Mouse (Mus musculus): ENCODE measurements around the gene Atic.

Atic gene

DNA sequence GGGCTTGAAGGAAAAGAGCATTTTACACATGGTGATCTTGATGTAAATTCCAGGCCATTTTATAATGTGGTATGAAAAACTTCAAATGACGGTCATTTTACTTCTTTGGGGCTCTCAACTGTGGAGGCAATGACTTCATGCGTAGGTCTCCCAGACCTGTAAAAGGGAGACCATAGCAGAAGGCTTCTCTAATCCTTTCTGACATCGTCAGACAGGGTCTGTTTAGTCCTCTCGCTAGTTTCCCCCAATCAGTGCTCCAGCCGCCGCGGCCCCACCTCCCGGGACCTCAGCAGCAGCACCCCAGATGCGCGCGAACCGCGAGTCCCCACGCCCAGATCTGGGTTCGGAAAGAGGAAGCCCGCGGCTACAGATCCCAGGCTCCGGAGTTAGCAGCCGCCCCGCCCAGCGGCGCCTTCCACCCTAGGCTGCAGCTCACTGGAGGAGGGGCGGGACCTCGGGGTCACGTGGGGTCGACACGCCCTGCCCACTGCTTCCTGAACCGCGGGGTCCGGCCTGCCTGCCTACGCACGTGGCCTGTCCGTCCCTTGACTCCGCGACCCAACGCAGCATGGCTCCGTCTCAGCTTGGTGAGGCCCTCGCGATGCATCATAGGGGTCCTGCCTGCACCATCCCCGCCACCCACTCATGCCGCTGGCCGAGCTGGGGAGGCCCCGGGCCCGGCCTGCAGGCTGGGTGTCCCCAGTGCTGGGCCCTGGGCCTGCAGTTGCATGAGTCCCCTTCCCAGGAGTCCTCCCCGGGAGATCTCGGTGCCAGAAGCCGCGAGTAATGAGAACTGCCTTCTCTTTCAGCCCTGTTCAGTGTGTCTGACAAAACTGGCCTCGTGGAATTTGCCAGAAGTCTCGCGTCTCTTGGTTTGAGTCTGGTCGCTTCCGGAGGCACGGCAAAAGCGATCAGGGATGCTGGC lies at the start of gene Atic:
Atic (plus strand) TSS at position 463 of the 925 bp plus-strand sequence.
- TF ChIP-seq GATA4 (IDR thresholded peaks at IDR 0.05; ENCODE audit: insufficient replicate concordance, low read length), result no peak

DNA sequence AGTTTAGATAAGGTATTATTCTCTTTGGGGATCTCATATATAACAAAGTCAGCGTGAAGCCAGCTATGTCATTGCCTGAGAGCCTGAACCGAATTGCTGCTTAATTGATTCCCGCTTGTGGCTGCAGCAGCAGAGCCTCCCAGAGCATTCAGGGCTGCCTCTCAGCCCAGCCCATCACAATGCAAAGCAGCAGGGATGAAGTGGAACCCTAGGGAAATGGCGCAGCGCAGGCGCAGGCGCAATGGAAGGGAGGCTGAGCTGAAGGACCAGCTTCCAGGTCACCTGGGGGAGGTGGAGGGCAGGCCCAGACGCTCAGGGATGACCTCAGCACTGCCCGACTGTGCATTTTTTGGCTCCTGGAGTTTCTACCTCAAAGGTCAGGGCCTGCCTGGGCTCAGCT lies 49.7 kb upstream of the Atic start:
- TF ChIP-seq GATA4 (IDR thresholded peaks at IDR 0.05; ENCODE audit: insufficient replicate concordance, low read length), result no peak

DNA sequence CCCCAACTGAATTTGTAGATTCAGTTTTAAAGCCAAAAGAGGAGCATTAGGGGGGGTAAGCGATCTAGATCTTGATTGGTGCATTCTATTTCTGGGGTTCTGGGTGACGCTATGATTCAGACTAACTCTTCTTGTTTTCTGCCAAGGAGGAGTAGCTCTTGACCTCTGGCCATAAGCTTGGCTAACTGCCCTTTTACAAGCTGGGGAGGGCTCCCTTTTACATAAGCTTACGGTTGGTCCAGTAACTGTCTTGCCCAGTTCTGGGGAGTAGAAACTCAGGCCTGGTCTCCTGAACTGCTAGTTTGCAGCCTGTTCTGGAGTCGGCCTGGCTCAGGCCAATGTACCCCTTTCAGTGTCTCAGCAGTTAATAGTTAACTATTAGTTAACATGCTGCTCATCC lies 41.9 kb upstream of the Atic start:
- TF ChIP-seq GATA4 (IDR thresholded peaks at IDR 0.05; ENCODE audit: insufficient replicate concordance, low read length), result no peak

DNA sequence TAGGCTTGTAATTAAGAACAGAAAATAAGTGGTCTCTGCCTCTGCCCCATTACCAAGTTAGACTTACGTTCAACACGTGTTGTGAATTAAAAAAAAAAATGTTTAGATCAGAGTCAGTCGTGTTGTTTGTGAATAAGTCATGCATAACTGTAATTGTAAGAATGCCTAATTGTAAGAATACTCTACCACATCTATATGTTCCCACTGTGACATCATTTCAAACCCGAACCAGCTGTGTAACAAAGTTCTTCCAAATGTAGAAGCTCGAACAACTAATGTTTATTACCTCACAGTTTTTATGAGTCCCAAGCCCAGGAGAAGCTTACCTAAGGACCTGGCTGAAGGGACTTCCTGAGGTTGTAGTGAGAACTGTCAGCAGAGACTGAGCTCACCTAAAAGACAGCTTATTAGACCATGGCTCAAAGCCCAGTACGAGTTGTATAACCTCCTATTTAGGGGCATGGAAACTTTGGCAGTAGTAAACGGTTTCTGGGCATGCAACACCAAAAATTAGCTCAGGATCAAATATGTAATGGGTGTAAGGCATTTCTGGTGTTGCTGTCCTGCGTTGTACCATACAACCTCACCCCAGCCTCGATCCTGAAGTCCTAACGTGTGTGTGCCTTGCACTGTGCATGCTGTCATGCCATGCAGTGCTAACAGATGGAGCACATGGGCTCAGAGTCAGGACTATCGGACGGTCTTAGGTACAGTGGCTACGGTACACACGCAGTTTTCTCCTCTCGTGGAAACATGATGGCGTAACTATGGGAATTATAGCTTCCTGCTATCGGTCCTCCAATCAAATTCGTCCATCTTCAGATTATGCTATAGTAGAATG lies 27.9 kb upstream of the Atic start:
- no peak for TF ChIP-seq GATA4 (IDR thresholded peaks at IDR 0.05; ENCODE audit: insufficient replicate concordance, low read length)

DNA sequence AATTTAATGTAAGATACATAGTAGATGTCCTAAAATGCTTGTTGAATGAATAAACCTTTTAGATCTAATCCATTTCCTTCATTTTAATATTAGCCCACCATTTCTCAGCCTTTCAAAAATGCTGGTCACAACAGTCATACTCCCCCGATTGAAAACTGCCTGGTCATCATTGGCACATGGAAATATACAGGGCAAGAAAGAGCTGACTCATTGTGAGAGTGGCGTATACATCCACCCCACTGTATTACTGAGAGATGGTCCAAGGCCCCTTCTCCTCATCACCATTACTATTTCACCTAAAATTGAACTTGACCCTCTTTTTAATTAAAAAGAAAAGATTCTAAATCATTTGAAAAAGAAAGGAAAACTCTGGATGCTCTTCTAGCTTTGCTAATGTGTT lies 26.2 kb upstream of the Atic start:
- TF ChIP-seq GATA4 (IDR thresholded peaks at IDR 0.05; ENCODE audit: insufficient replicate concordance, low read length), result no peak

DNA sequence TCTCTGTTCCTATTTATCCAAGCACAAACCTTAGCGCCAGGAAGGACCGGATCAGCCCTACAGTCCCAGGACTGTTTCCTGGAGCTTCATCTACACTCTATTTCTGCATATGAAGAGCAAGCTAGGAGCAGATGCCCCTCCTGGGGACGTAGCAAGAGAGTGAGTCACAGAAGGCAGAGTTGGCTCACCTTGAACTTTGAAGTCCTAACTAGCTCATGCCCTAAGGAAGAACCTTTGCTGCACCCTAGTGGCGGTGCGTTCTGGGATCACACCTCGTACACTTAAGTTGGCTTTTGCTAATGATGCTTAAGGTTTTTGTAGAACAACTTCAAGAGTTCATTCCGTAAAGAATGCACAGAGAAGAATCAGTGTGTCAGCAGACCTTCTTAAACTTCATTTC lies 25.3 kb upstream of the Atic start:
- no peak for TF ChIP-seq GATA4 (IDR thresholded peaks at IDR 0.05; ENCODE audit: insufficient replicate concordance, low read length)

DNA sequence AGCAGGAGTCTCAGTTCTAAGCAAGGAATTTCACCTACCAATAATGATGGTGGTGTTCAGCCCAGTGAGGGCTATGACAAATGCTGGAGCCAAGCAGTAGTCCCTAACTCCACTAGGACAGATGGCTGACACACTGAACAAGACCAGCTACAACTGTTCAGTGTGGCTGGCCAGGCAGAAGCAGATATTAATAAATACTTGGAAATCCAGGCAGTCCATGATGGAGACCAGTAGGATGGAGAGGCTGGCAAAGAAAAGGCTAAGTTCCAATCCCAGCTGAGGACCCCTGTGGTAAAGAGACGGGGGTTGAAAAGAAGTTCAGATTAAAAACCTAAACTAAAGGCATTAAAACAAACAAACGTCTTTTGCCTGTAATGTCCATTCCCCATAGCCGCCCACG lies 17.3 kb upstream of the Atic start:
- TF ChIP-seq GATA4 (IDR thresholded peaks at IDR 0.05; ENCODE audit: insufficient replicate concordance, low read length), result no peak

DNA sequence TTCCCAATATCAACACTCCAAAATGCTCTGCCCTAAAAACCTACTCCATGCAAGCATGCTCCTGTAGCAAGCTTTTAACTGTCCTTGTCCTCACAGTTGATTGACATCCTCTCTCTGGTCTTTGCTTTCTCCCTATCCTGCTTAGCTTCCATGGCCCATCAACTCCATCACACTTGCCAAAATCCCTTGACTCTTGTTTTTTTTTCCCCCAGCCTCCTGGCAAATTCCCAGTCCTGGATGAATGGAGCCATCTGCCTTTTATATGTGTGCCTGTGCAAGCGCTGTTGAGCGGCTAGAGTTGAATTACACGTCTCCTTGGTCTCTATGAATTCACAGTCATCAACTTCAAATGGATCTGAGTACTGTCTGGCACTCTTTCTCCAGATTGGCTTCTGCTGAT lies 16.5 kb upstream of the Atic start:
- TF ChIP-seq GATA4 (IDR thresholded peaks at IDR 0.05; ENCODE audit: insufficient replicate concordance, low read length), result no peak

DNA sequence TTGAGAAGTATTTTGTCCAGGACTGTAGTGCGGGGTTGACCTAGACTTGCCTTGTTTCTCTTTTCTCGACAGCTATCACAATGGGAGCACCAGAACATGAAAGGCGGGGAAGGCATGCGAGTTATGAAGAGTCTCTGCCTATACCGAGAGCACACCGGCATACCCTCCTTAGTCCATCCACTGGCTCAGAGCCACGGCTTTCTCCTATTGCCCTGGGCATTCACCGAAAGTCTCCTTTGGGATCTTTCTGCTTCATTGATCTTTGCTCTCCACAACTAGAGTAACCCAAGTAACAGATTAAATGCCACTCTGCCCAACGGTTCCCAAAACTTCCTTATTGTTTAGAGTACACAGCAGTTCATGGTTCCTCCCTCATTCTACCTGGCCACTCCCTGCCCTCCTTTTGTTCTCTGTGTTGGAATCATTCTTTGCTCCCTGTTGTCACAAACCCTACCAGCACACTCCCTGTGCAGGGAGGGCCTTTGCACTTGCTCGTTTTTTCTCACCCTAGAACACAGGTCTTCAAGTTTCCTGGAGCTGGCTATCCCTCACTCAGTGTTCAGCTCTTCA lies 6.2 kb upstream of the Atic start:
- no peak for TF ChIP-seq GATA4 (IDR thresholded peaks at IDR 0.05; ENCODE audit: insufficient replicate concordance, low read length)

DNA sequence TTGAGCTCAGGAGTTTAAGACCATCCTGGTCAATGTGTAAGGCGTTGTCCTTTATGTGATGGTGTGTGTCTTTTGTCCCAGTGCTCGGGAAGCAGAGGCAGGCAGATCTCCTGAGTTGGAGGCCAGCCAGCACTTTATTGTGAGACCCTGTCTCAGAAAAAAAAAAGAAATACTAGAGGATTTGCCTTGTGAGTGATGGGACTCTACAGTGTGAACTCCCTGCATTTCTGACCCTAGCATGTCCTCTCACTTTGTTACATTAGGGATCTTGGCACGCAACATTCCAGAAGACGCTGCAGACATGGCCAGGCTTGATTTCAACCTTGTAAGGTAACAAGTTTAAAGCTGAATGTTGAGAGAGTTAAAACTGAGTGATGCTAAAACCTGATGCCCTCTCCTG lies 3.7 kb downstream of the Atic start:
- TF ChIP-seq GATA4 (IDR thresholded peaks at IDR 0.05; ENCODE audit: insufficient replicate concordance, low read length), result no peak

DNA sequence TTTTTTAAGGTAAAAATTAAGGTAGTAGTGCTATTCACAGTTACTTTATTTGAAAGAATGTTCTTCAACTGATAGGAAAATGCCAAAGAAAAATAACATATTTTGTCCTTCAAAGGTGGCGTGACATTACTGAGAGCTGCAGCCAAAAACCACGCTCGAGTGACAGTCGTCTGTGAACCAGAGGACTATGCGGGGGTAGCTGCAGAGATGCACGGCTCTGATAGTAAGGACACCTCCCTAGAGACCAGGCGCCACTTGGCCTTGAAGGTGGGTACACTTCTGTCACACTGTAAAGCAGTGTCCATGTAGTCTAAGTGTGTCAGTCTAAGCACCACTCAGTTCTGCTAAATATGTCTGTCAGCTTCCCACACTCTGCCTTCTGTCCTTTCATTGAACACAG lies 7.3 kb downstream of the Atic start:
- TF ChIP-seq GATA4 (IDR thresholded peaks at IDR 0.05; ENCODE audit: insufficient replicate concordance, low read length), result no peak

DNA sequence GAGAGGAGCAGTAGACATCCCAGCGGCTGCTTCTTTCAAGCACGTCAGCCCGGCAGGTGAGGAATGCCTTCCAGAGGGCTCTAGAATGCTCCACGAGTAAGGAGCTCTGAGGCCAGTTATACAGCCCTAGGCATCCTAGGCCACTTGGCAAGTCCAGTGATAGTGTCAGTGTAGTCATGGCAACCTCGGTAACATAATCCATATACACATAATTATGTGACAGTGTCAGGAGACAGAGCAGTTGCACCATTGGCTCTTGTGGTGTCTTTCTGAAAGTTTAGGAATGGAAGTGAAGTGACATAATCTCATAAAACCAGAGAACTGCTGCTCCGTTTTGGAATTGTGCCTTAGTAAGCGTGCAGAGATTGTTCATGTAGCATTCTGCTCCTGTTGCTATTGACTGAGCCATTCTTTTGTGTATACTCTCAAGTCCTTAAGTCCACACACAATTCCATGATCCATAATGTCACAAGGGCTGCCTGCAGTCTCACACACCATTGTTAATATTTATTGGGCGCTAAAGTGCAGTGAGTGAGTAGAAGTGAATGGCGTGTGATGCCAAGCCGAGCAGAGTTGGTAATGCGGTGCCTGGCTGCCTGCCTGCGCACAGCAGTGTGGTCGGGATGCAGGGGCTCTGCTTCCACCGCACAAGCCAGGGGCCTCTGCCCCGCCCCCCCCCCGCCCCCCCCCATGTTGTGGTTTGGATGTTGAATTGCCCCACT lies 11.1 kb downstream of the Atic start:
- TF ChIP-seq GATA4 (IDR thresholded peaks at IDR 0.05; ENCODE audit: insufficient replicate concordance, low read length), result no peak

DNA sequence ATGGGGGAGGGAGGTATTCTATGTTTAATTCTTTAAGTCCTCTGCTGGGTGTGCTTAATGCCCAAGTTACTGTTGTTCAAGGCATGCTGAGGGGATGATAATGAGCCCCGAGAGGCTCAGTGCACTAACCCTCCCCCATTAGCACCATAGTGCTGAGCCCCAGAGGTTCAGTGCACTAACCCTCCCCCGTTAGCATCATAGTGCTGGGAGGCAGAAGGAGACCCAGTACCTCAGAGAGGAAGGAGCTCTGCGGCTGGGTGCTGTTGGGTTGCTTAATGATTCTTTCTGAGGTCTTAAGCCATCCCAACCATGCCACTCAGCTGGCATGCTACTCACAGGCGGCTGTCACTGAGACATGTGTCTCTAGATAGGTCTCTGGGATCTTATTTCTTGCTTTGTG lies 13.2 kb downstream of the Atic start:
- no peak for TF ChIP-seq GATA4 (IDR thresholded peaks at IDR 0.05; ENCODE audit: insufficient replicate concordance, low read length)

DNA sequence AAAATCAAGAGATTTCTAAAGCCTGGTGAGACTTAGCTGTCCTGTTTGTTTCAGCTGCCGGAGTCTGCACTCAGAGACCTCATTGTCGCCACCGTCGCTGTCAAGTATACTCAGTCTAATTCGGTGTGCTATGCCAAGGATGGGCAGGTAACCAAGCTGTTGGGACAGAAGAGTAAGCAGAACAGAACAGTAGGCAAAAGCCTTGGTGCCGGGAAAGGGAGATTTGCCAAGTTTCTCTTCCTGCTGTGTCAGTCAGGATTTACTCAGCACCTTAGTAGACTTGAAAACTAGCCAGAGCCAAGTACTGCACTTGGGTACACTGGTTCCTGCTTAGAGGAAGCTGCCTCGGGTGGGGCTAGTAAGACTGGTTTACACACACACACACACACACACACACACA lies 19.0 kb downstream of the Atic start:
- no peak for TF ChIP-seq GATA4 (IDR thresholded peaks at IDR 0.05; ENCODE audit: insufficient replicate concordance, low read length)

DNA sequence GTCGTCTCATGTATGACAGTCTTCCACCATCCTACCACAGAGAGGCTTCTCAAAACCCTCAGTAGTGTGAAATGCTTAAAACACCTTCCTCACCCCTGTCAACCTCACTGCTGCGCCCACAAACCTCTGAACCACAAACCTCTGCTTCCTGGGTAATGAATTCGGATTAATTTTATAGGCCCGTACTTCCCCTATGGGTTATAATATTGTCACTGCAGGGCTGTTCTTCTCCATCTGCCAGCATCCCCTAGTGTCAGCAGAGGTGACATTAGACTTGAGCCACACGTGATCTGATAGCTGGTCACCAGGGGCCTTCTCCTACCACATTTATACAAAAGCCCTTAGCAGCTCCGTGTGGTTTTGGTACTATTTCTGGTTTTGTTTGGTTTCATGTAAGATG lies 19.9 kb downstream of the Atic start:
- TF ChIP-seq GATA4 (IDR thresholded peaks at IDR 0.05; ENCODE audit: insufficient replicate concordance, low read length), result no peak

Measured in liver, adult (tissue).